Mouse (Mus musculus): ENCODE results near the gene Ppil3. TPM values are rescaled to one million over a fixed set of nuclear protein-coding genes. Genes with fewer than 3 reads are reported as not detected.

The Ppil3 gene
- polyA plus RNA-seq, 1 experiment: 59.9 TPM

- no peak for TF ChIP-seq CTCF (IDR thresholded peaks at IDR 0.05; ENCODE audit: low read depth, low read length)
- TF ChIP-seq POLR2A (IDR thresholded peaks at IDR 0.05; ENCODE audit: insufficient read depth, low read length): no peak
- TF ChIP-seq EP300 (IDR thresholded peaks at IDR 0.05; ENCODE audit: insufficient read depth, low read depth, low read length): no peak
- H3K4me3 ChIP-seq (ENCODE audit: low read depth, low read length): no peak overlapping the region
- no peak overlapping the region for H3K27ac ChIP-seq (ENCODE audit: insufficient read depth, low read length)
- H3K9ac ChIP-seq (ENCODE audit: low read depth, poor library complexity, severe bottlenecking): no peak overlapping the region
- H3K27me3 ChIP-seq (ENCODE audit: control insufficient read depth, insufficient read depth, low read length, poor library complexity, severe bottlenecking): no peaks in the 10 kb centered on the region
- no peaks in the 10 kb centered on the region for H3K4me1 ChIP-seq (ENCODE audit: control insufficient read depth, insufficient read depth, low read length)
- peaks cover 56% of the 10 kb centered on the region for H3K36me3 ChIP-seq (ENCODE audit: control insufficient read depth, insufficient read depth, low read length, poor library complexity, severe bottlenecking)
- no peaks in the 10 kb centered on the region for H3K9me3 ChIP-seq (replicated peaks; ENCODE audit: control insufficient read depth, insufficient read depth, low read length, poor library complexity, severe bottlenecking)
These were observed 37.1 kb downstream of the Ppil3 start for GRCm38 (mm10) chr1:58408141-58408540.

GRCm38 (mm10) chr1:58407321-58407720 lies 38.0 kb downstream of the Ppil3 start:
- Histone ChIP-seq H3K27me3 (ENCODE audit: control insufficient read depth, insufficient read depth, low read length, poor library complexity, severe bottlenecking) (no peaks in the 10 kb centered on the region), H3K9me3 (replicated peaks; ENCODE audit: control insufficient read depth, insufficient read depth, low read length, poor library complexity, severe bottlenecking) (no peaks in the 10 kb centered on the region), H3K4me1 (ENCODE audit: control insufficient read depth, insufficient read depth, low read length) (no peaks in the 10 kb centered on the region), H3K27ac (ENCODE audit: insufficient read depth, low read length) (peak overlapping the region; percentile 31; the same call in 1 of the 2 replicates), H3K4me3 (ENCODE audit: low read depth, low read length) (no peak overlapping the region), H3K9ac (ENCODE audit: low read depth, poor library complexity, severe bottlenecking) (no peak overlapping the region), H3K36me3 (ENCODE audit: control insufficient read depth, insufficient read depth, low read length, poor library complexity, severe bottlenecking) (peaks cover 56% of the 10 kb centered on the region)
- TF ChIP-seq CTCF (IDR thresholded peaks at IDR 0.05; ENCODE audit: low read depth, low read length): no peak
- TF ChIP-seq POLR2A (IDR thresholded peaks at IDR 0.05; ENCODE audit: insufficient read depth, low read length): no peak
- no peak for TF ChIP-seq EP300 (IDR thresholded peaks at IDR 0.05; ENCODE audit: insufficient read depth, low read depth, low read length)

GRCm38 (mm10) chr1:58403745-58404144 lies 41.5 kb downstream of the Ppil3 start:
- no peaks in the 10 kb centered on the region for H3K4me1 ChIP-seq (ENCODE audit: control insufficient read depth, insufficient read depth, low read length)
- no peaks in the 10 kb centered on the region for H3K27me3 ChIP-seq (ENCODE audit: control insufficient read depth, insufficient read depth, low read length, poor library complexity, severe bottlenecking)
- no peak overlapping the region for H3K9ac ChIP-seq (ENCODE audit: low read depth, poor library complexity, severe bottlenecking)
- no peaks in the 10 kb centered on the region for H3K9me3 ChIP-seq (replicated peaks; ENCODE audit: control insufficient read depth, insufficient read depth, low read length, poor library complexity, severe bottlenecking)
- no peak for TF ChIP-seq POLR2A (IDR thresholded peaks at IDR 0.05; ENCODE audit: insufficient read depth, low read length)
- no peak for TF ChIP-seq CTCF (IDR thresholded peaks at IDR 0.05; ENCODE audit: low read depth, low read length)
- no peak for TF ChIP-seq EP300 (IDR thresholded peaks at IDR 0.05; ENCODE audit: insufficient read depth, low read depth, low read length)
- H3K27ac ChIP-seq (ENCODE audit: insufficient read depth, low read length): no peak overlapping the region; the same call in 1 of the 2 replicates
- no peak overlapping the region for H3K4me3 ChIP-seq (ENCODE audit: low read depth, low read length)
- peaks cover 64% of the 10 kb centered on the region for H3K36me3 ChIP-seq (ENCODE audit: control insufficient read depth, insufficient read depth, low read length, poor library complexity, severe bottlenecking)

- peaks cover 84% of the 10 kb centered on the region for H3K36me3 ChIP-seq (ENCODE audit: control insufficient read depth, insufficient read depth, low read length, poor library complexity, severe bottlenecking)
- H3K4me1 ChIP-seq (ENCODE audit: control insufficient read depth, insufficient read depth, low read length): no peaks in the 10 kb centered on the region
- H3K9ac ChIP-seq (ENCODE audit: low read depth, poor library complexity, severe bottlenecking): no peak overlapping the region
- no peak overlapping the region for H3K4me3 ChIP-seq (ENCODE audit: low read depth, low read length)
- no peak for TF ChIP-seq POLR2A (IDR thresholded peaks at IDR 0.05; ENCODE audit: insufficient read depth, low read length)
- TF ChIP-seq CTCF (IDR thresholded peaks at IDR 0.05; ENCODE audit: low read depth, low read length): no peak
- TF ChIP-seq EP300 (IDR thresholded peaks at IDR 0.05; ENCODE audit: insufficient read depth, low read depth, low read length): no peak
- H3K27me3 ChIP-seq (ENCODE audit: control insufficient read depth, insufficient read depth, low read length, poor library complexity, severe bottlenecking): no peaks in the 10 kb centered on the region
- H3K27ac ChIP-seq (ENCODE audit: insufficient read depth, low read length): peak overlapping the region; percentile 44; the same call in 1 of the 2 replicates
- H3K9me3 ChIP-seq (replicated peaks; ENCODE audit: control insufficient read depth, insufficient read depth, low read length, poor library complexity, severe bottlenecking): no peaks in the 10 kb centered on the region
These were observed 43.9 kb downstream of the Ppil3 start for GRCm38 (mm10) chr1:58401396-58401795.

- Histone ChIP-seq H3K9me3 (replicated peaks; ENCODE audit: control insufficient read depth, insufficient read depth, low read length, poor library complexity, severe bottlenecking) (no peaks in the 10 kb centered on the region), H3K4me1 (ENCODE audit: control insufficient read depth, insufficient read depth, low read length) (no peaks in the 10 kb centered on the region), H3K36me3 (ENCODE audit: control insufficient read depth, insufficient read depth, low read length, poor library complexity, severe bottlenecking) (peaks cover 77% of the 10 kb centered on the region), H3K4me3 (ENCODE audit: low read depth, low read length) (no peak overlapping the region), H3K27ac (ENCODE audit: insufficient read depth, low read length) (no peak overlapping the region), H3K27me3 (ENCODE audit: control insufficient read depth, insufficient read depth, low read length, poor library complexity, severe bottlenecking) (no peaks in the 10 kb centered on the region), H3K9ac (ENCODE audit: low read depth, poor library complexity, severe bottlenecking) (no peak overlapping the region)
- TF ChIP-seq CTCF (IDR thresholded peaks at IDR 0.05; ENCODE audit: low read depth, low read length) (no peak), POLR2A (IDR thresholded peaks at IDR 0.05; ENCODE audit: insufficient read depth, low read length) (no peak), EP300 (IDR thresholded peaks at IDR 0.05; ENCODE audit: insufficient read depth, low read depth, low read length) (no peak)
These were observed 47.6 kb downstream of the Ppil3 start for GRCm38 (mm10) chr1:58397731-58398130.

GRCm38 (mm10) chr1:58396179-58396578 lies 49.1 kb downstream of the Ppil3 start:
- Histone ChIP-seq H3K9ac (ENCODE audit: low read depth, poor library complexity, severe bottlenecking) (no peak overlapping the region), H3K36me3 (ENCODE audit: control insufficient read depth, insufficient read depth, low read length, poor library complexity, severe bottlenecking) (peaks cover 65% of the 10 kb centered on the region), H3K27ac (ENCODE audit: insufficient read depth, low read length) (no peak overlapping the region), H3K27me3 (ENCODE audit: control insufficient read depth, insufficient read depth, low read length, poor library complexity, severe bottlenecking) (no peaks in the 10 kb centered on the region), H3K9me3 (replicated peaks; ENCODE audit: control insufficient read depth, insufficient read depth, low read length, poor library complexity, severe bottlenecking) (no peaks in the 10 kb centered on the region), H3K4me1 (ENCODE audit: control insufficient read depth, insufficient read depth, low read length) (no peaks in the 10 kb centered on the region), H3K4me3 (ENCODE audit: low read depth, low read length) (no peak overlapping the region)
- no peak for TF ChIP-seq POLR2A (IDR thresholded peaks at IDR 0.05; ENCODE audit: insufficient read depth, low read length)
- no peak for TF ChIP-seq CTCF (IDR thresholded peaks at IDR 0.05; ENCODE audit: low read depth, low read length)
- no peak for TF ChIP-seq EP300 (IDR thresholded peaks at IDR 0.05; ENCODE audit: insufficient read depth, low read depth, low read length)

Measured in ES-Bruce4 (cell line).